Mouse (Mus musculus) left cerebral cortex, postnatal 36 days (tissue): ENCODE measurements around the gene Spg11. TPM values are rescaled to one million over a fixed set of nuclear protein-coding genes. Genes with fewer than 3 reads are reported as not detected.
A peak's percentile ranks its signal among the peaks of the same experiment; 100 is the strongest.
"Not testable (repeated sequence)": the region's sequence is repeated elsewhere in the genome, so short reads cannot be mapped to it uniquely, and the experiment has no call there.

Experiments
- DNase-seq, 2 experiments: peaks; one replicate each; pipeline ENCODE4 v3.0.0; 2021 to 2022; ENCODE audit warnings: low spot score in 2 of 2, mixed read lengths in 1 of 2
- intact Hi-C: fragments of 180-260 bp; cut with DNase I; formaldehyde crosslinking; loops from one replicate; pipeline ENCODE4 v1.15.1; 2025
- total RNA-seq, 2 experiments: library from RNA; stranded (reverse); gene quantifications; 2 replicates each; pipeline ENCODE4 v1.2.3; 2021

Gene Spg11
- total RNA-seq, 2 experiments from 2014 or later: 14.4 to 16.4 TPM

DNA sequence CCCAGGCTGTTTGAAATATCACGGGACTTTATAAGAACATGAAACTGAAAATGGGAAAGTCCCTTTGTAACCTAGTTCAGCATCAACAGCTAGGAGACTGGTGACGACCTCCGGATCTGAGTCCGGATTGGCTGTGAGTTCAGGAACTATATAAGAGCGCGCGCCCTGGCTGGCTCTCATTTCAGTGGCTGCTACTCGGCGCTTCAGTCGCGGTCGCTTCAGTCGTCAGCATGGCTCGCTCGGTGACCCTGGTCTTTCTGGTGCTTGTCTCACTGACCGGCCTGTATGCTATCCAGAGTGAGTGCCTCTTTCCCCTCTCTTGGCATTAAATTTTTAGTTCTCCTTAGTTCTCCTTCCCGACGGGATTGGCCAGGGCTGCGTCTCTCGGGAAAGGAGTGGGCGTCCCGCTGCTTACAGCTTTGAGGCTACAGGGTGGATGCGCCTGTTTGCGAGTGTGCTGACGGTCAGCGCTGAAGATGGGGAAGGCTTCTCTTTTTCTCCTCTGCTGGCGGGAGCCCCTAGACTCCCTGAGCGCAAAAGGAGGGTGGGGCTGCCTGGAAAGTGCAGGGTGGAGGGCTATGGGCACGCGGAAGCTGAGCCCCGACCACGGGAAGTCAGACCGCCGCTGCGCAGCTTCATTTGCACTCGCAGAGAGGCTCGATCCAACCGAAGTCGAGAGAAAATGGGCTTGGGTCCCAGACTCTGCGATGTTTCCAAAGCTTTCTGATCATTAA lies 29.5 kb upstream of the Spg11 start, which contains the start of gene B2m:
B2m (plus strand) TSS at position 179 of the 734 bp plus-strand sequence.
- DNase-seq: peak; percentile 87 to 89
- intact Hi-C loops: loop anchor here (1.0 kb wide), 1 partner anchor 29 kb away; the partner anchor contains the start of gene Spg11

DNA sequence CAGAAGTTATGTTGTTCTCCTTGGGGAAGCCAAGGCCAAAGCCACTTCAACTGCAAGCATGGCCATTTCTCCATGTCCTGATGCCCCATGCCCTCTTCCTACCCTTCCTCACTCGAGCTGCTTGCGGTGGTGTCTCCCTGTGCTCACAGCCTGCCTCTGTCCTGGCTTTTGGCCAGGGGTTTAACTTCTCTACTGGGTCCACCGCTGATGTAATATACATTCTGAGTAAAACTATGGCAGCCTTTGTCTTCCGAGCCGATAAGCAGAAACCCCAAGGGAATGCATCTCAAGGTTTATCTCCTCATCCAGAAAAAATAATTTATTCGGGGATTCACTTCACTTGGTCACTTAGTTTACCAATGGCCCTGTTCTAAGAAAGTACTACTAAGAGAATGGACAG lies 28.5 kb upstream of the Spg11 start:
- intact Hi-C loops: loop anchor here (1.0 kb wide), 1 partner anchor 28 kb away; the partner anchor contains the start of gene Spg11
- no peak for DNase-seq

DNA sequence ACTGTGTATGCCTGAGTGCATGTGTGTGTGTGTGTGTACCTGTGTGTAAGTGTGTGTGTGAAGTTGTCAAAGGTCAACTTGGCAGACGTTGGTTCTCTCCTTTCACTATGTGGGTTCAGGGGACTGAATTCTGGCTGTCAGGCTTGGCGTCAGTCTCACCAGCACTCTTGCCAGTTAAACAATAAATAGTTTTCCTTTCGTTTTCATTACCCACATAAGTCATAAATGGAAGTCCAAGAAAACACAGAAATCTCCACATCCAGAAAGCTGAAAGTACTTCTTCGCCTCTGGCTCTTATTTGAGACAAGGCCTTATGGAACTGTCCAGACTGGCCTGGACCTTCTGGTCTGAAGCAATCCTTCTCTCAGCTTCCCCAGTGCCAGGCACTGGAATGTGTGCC lies 27.6 kb upstream of the Spg11 start:
- intact Hi-C loops: no loop called here

DNA sequence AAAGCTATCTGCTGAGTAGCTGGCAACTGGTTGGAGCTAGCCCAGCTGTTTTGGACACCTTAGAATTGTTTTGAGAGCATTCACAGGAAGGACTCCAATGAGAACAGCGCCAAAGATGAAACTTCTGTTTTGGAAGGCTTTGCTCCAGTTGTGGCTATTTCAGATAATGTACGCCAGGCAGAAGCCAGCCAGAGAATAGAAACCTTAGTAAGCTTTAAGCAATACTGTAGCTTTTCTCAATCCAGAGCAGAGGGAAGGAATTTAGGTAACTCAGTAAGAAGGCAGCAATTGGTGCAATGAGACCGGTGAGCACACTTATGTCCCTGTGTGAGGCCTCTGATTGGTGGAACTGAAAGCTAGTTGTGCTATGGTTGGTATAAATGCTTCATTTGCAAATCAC lies 24.9 kb upstream of the Spg11 start:
- no peak for DNase-seq
- intact Hi-C loops: no loop called here

More for the DNA sequence above, 27.6 kb upstream of the Spg11 start:
- no peak for DNase-seq

DNA sequence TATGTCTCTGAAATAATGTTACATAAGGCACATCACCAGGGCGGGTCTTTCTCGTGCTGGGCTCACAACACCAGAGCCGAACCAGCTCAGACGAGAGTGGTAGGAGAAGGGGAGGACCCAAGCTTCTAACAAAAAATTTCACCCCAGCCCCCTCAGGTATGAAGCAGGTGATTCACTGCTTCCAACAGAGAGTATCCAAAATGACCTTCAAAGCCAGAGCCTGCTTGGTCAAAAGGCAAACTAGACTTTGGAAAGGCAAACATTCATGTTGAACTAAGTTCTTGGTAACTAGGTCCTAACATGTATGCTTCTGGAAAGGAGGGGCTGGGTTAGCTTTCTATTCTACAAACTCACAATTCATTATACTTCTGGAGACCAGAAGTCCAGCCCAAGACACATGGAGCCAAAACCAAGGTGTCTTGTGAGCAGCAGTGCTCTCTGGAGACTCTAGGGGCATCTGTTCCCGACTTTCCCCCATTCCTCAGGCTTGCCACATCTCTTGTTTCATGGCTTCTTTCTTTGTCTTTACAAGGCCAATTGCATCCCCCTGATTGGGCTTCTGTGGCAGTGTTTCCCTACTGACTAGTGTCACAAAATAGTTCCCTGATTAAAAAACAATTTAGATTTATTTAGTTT lies 23.3 kb upstream of the Spg11 start:
- DNase-seq: no peak
- intact Hi-C loops: no loop called here

DNA sequence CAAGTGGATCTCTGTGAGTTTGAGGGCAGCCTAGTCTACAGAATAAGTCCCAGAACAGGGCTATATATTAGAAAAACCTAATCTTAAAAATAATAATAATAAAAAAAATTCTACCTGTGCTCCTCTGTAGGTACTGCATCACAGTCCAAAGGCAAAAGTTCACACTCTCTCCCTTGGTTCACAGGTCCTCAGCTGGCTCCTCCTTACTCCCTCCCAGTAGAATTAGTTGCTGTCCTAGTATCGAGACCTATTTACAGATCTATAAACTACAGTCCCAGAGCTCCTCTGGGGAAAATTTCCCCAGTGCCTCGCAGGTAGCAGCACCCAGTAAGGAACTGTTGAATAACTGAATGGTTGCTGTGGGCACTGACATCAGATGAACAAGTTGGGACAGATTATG lies 22.6 kb upstream of the Spg11 start:
- DNase-seq: no peak
- intact Hi-C loops: no loop called here

DNA sequence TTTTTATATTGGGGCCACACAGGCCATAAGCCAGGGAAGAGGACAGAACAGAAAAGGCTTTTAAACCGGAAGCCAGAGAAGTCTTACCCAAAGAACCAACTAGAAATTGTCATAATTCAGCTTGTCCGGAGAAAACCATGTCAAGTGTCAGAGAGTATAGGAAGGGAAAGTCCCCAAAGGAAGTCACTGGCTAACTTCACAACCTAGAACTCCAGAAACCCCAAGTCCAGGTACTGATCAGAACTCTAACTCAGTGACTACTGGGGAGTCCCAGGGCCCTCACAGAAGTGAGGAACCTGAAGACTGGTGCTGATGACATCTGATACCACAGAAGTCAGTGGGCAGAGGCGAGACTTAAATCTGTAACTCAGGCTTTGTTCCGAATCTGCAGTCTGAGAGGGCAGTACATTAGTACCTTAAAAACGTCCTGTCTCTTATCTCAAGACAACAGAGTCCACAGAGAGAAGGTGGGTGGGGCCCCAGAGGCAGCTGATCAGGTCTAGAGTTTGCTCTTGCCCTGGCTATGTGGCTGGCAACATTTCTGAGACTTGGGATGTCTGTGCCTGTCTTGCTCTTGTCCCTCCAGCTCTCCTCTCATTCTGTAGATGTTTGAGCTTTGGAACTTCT lies 19.8 kb upstream of the Spg11 start:
- intact Hi-C loops: no loop called here
- DNase-seq: no peak

DNA sequence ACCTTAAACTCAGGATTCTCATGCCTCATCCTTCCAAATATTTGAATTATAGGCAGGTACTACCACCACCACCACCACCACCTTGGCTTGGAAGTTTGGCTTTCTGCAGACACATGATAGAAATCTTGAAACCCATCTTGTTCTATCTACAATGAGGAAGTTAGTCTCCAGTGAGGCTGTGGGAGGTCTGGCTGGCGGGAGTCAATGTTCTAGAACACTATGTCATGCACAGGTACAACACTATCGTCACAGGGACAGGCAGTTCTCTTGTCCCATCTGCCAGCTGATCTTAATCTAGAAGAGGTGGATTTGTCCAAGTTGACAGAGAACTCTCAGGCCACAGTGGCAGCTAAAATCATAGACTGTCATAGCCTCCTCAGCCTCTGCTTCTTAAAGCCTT lies 14.4 kb upstream of the Spg11 start:
- intact Hi-C loops: no loop called here
- DNase-seq: no peak

DNA sequence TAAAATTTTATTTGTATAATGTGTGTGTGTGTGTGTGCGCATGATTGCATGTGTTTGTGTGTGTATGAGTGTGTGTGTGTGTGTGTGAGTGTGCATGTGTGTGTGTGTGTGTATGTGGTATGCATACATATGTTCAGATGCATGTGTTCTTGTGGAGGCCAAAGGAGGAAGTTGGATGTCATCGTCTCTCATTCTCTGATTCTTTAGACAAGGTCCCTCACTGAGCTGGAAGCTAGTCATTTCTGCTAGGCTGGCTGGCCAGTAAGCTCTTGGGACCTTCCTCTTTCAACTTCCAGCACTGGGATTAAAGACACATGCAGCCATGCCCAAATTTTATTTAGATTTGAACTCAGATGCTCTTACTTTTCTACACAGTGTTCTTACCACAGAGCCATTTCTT lies 13.9 kb upstream of the Spg11 start:
- DNase-seq: no peak
- intact Hi-C loops: no loop called here

DNA sequence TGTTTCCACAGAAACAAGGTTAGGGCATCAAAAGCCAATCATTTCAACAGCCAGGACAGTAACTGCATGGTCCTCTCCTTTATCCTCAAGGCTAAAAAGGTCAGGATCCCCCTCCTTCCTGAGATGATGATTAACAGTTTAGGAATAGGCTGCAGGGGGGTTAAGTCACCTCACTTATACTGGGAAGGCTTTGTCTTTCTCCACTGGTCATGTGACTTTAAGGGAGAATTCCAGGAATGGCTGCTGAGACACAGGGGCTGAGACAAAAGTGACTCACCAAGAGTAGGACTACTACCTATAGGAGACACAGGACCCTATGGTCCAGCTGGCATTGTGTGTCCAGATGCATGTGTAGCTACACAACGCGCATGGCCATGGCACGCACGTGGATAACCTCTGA lies 9.4 kb upstream of the Spg11 start:
- intact Hi-C loops: no loop called here
- no peak for DNase-seq

DNA sequence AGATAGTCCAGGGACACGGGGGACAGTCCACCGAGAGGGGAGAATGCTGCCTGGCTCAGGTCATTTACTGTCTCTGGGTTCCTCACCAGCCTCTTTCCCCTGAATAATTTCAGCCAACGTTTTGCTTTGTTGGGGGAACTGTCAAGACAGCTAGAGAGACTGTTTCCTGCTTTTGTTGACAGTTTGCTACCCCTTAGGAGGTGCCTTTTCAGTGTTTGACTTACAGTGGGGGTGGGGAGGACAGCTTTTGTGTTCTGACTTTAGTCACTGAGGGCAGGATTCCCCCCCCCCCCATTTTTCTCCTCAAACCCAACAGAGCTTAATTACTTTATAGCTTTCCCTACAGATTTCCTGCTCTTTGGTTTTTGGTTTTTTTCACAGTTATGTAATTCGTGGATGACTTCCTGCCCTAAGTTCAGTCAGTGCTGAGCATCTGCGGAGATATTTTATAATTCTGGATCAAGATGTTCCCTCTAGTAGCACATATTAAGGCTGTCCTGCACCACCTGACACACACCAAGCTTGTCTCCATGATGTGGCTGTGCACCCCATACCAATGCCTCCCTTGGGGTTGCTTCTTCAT lies 8.7 kb upstream of the Spg11 start:
- intact Hi-C loops: no loop called here
- no peak for DNase-seq

DNA sequence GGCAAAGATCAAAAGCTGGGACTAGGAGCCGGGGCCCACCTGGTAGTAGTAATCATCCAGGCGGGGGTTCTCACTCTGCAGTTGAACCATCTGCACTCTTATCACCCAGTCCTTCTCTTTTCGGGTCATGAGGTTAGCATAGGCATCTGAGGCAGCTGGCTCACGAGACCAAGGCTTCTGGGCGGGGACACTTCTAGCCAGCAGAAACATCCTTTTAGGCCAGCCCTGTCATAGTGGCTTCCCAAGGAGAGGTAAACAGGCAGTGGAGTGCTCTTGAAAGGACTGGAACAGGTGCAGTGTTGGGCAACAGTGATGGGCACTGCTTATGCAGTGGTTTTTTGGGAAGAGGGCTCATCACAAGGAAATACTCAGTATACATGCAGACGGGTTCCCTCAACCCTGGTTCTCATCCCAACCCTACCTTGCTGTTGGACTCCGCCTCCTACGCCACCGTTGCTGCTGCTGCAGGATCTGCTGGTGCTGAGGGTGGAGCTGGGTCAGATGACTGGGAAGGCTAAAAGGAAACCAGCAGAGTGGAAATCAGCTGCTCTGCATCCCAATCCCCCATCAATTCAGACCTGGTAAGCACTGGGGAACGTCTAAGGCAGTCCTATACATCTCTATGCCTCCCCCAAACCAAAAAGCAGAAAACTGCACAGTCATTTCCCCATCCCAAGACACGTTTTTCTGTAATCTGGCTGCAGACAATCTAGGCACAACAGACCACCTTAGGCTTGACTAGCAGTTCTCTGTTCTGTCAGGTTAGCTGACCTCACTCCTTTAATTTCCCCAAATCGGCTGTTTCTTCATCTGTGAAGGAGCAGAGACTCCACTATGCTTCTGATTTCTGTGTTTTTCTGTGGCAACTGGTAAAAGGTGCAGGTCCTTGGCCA lies 7.7 kb upstream of the Spg11 start:
- intact Hi-C loops: no loop called here
- DNase-seq: no peak

DNA sequence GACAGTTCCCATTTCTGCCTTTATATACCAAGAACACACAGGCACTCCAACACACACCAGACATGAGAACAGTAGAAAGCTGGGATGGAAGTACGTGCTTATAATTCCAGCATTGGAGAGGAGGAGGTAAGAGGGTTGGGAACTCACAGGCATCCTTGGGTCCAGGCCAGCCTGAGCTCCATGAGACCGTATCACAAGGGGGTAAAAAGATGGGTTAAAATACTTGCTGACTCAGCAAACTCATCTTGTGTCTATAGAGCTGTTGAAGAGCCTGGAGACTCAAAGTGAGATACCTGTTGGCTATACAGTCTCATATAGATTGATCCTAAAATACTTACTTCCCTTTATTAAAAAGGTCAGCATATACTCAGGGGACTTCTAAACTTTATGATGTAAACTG lies 1.3 kb downstream of the Spg11 start:
- intact Hi-C loops: loop anchor here (5.0 kb wide), 1 partner anchor 45 kb away; the partner anchor contains the start of gene Trim69

DNA sequence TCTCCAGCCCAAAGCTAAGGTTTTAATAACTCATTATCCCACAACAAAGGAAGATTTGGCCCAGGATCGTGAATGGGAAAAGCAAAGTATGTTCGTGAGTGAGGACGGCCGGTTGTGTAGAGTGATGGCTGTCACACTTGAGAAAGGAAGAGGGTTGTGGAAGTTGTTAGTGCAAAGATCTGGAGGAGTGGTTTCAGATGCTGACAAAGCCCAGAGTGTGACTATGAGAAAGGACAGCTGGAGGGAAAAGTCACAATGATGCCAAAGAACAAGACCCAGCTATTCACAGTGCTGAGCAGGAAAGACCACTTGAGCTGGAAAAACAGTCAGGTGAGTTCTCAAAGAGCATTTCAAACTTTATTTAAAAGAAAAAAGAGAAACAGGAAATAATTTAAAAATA lies 8.5 kb downstream of the Spg11 start:
- DNase-seq: no peak
- intact Hi-C loops: no loop called here

More for the DNA sequence above, 1.3 kb downstream of the Spg11 start:
- DNase-seq: no peak

DNA sequence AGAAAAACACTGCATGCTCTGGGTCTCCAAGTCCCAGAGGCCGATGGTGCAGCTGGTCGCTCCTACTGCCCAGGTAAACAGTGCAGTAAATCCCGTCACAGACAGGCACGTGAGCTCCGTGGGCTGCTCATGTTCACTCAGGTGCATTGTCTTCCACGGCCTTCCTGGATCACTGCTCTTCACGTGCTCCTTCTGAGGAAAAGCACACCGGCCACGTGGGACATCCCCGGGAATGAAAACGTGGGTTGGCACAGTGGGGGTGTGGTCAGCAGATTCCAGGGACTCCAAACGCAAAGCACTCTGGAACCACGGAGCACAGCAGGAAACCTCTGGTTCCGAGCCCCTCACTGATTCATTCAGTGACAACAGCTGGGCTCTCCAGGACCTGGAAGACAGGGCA lies 10.1 kb downstream of the Spg11 start:
- no peak for DNase-seq
- intact Hi-C loops: no loop called here

DNA sequence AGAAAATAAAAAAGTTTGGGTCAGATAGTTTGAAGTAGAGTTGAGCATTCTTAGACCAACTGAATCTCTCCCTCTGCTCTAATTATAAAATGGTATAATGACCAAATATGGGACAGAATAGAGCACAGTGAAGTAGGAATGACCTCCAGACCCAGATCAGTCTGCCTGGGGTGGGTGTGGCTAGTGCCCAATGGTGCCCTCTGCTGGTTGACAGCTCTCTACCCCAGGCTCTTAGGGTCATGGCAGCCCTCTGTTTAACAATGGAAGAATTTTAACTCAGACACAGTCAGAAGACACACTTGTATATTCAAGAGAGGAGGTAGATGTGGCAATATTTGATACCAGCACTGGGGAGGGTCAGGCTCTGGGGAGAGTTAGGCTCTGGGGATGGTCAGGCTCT lies 16.1 kb downstream of the Spg11 start:
- DNase-seq: no peak
- intact Hi-C loops: no loop called here

DNA sequence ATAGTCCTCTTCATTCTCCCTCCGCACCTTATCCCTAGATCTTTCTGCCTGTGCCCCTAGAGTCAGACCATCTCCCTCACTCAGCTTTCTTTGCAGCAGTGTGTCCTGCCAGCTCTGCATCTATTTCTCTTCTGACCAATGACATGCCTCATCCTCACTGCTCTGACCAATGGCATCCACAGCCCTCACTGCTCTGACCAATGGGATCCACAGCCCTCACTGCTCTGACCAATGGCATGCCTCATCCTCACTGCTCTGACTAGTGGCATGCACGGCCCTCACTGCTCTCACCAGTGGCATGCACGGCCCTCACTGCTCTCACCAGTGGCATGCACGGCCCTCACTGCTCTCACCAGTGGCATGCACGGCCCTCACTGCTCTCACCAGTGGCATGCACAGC lies 20.5 kb downstream of the Spg11 start:
- DNase-seq, intact Hi-C loops: not testable (repeated sequence)

DNA sequence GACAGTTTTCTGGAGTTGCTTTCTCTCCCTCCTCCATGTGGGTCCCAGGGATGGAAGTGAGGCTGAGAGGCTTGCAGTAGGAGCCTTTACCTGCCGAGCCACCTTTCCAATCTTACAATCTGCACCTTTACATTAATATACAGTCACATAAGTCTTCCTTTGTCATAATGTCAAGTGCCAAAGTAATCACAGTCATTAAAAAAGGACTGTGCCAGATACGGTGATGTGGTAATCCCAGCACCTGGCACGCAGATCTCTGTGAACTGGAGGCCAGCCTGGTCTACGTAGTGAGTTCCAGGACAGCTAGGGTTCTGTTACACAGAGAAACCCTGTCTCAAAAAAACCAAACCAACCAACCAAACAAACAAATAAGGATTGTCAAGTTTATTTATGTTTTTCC lies 24.3 kb downstream of the Spg11 start:
- no peak for DNase-seq

DNA sequence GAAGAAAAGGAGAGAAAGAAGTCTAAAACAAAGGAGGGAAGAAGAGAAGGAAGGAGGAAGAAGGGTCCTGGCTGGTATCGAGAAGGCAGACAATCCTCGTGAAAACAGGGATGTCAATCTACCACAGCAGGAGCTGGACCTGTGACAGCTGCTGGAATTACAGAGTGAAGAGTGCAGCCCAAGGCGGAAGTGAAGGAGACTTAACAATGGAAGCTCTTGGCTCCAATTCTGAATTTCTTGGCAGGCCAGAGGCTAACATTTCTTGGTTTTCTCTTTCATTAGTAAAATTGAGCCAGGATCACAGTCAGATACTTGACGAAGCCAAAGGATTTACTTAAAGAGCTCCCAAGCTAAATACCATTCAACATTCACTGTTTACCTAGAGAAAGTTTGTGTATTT lies 31.7 kb downstream of the Spg11 start:
- intact Hi-C loops: no loop called here
- no peak for DNase-seq

More for the DNA sequence above, 24.3 kb downstream of the Spg11 start:
- intact Hi-C loops: no loop called here
